Mouse (Mus musculus) MEL (cell line): ENCODE data around the gene Rnasek.

ENCODE experiments used
- CHD1 ChIP-seq: IDR thresholded peaks from 2 replicates; pipeline ENCODE4 v1.6.1; 2012; ENCODE audit warnings: low read depth, mild to moderate bottlenecking, inconsistent platforms, low read length, improper control_type of control experiment
- CTCF ChIP-seq, 3 experiments: IDR thresholded peaks in 2 of 3; conservative IDR thresholded peaks in 1 of 3; 2 replicates each; pipeline ENCODE4 v1.5.1; 2011 to 2012; ENCODE audit warnings: low read length in 3 of 3, low read depth in 2 of 3, mild to moderate bottlenecking in 2 of 3, improper control_type of control experiment in 1 of 3, inconsistent platforms in 1 of 3, mixed read lengths in 1 of 3, moderate library complexity in 1 of 3; ENCODE audit not compliant: control insufficient read depth in 1 of 3, insufficient read depth in 1 of 3, poor library complexity in 1 of 3, severe bottlenecking in 1 of 3
- E2F4 ChIP-seq: IDR thresholded peaks from 2 replicates; pipeline ENCODE4 v1.6.1; 2011; ENCODE audit warnings: low read depth, low read length, improper control_type of control experiment, borderline replicate concordance
- KAT2A ChIP-seq: conservative IDR thresholded peaks from 2 replicates; pipeline ENCODE4 v1.6.1; 2012; ENCODE audit warnings: low read depth, low read length, improper control_type of control experiment, inconsistent platforms
- MAX ChIP-seq: IDR thresholded peaks from 2 replicates; pipeline ENCODE4 v1.6.1; 2011; ENCODE audit warnings: low read length, improper control_type of control experiment
- NELFE ChIP-seq: IDR thresholded peaks from 2 replicates; pipeline ENCODE4 v1.6.1; 2011; ENCODE audit warnings: low read depth, low read length, improper control_type of control experiment
- NRF1 ChIP-seq: IDR thresholded peaks from 2 replicates; pipeline ENCODE4 v1.6.1; 2014; ENCODE audit warnings: low read depth, mild to moderate bottlenecking, inconsistent platforms, low read length, improper control_type of control experiment, moderate library complexity; ENCODE audit not compliant: poor library complexity, insufficient read depth, severe bottlenecking
- POLR2A ChIP-seq, 2 experiments: IDR thresholded peaks; 2 replicates each; pipeline ENCODE4 v1.6.1; 2011 to 2012; ENCODE audit warnings: low read length in 2 of 2, mild to moderate bottlenecking in 2 of 2, control low read depth in 1 of 2, improper control_type of control experiment in 1 of 2, low read depth in 1 of 2, moderate library complexity in 1 of 2; ENCODE audit not compliant: control insufficient read depth in 1 of 2, insufficient read depth in 1 of 2, poor library complexity in 1 of 2
- RAD21 ChIP-seq: IDR thresholded peaks from 2 replicates; pipeline ENCODE4 v1.6.1; 2011; ENCODE audit warnings: mild to moderate bottlenecking, low read depth, low read length, improper control_type of control experiment
- SIN3A ChIP-seq: IDR thresholded peaks from 2 replicates; pipeline ENCODE4 v1.6.1; 2012; ENCODE audit warnings: low read length, improper control_type of control experiment, inconsistent platforms
- SMC3 ChIP-seq: IDR thresholded peaks from 2 replicates; pipeline ENCODE4 v1.6.1; 2011; ENCODE audit warnings: low read depth, low read length, improper control_type of control experiment
- USF1 ChIP-seq: IDR thresholded peaks from 2 replicates; pipeline ENCODE4 v1.6.1; 2014; ENCODE audit warnings: low read depth, mild to moderate bottlenecking, inconsistent platforms, low read length, improper control_type of control experiment, moderate library complexity
- USF2 ChIP-seq, 2 experiments: IDR thresholded peaks; 2 replicates each; pipeline ENCODE4 v1.6.1; 2011 to 2012; ENCODE audit warnings: improper control_type of control experiment in 2 of 2, low read length in 2 of 2, borderline replicate concordance in 1 of 2, inconsistent platforms in 1 of 2, low read depth in 1 of 2, mild to moderate bottlenecking in 1 of 2; ENCODE audit not compliant: insufficient read depth in 1 of 2
- ZMIZ1 ChIP-seq: IDR thresholded peaks from 2 replicates; pipeline ENCODE4 v1.6.1; 2012; ENCODE audit warnings: low read depth, mild to moderate bottlenecking, inconsistent platforms, low read length, improper control_type of control experiment, moderate library complexity

- TF ChIP-seq CTCF (IDR thresholded peaks at IDR 0.05 in 2 of 3, conservative IDR thresholded peaks at IDR 0.05 in 1 of 3; ENCODE audit: control insufficient read depth in 1 of 3, insufficient read depth in 1 of 3, low read depth in 2 of 3, low read length in 3 of 3, poor library complexity in 1 of 3, severe bottlenecking in 1 of 3) (no peak), POLR2A (IDR thresholded peaks at IDR 0.05; ENCODE audit: control insufficient read depth in 1 of 2, insufficient read depth in 1 of 2, low read depth in 1 of 2, low read length in 2 of 2, poor library complexity in 1 of 2) (no peak), ZMIZ1 (no peak), SMC3 (no peak), NRF1 (no peak), NELFE (no peak), KAT2A (no peak), CHD1 (no peak), MAX (no peak), E2F4 (no peak), RAD21 (no peak), USF1 (no peak), USF2 (IDR thresholded peaks at IDR 0.05; ENCODE audit: borderline replicate concordance in 1 of 2, insufficient read depth in 1 of 2, low read depth in 1 of 2, low read length in 2 of 2) (no peak), SIN3A (no peak)
Measured at GRCm38 (mm10) chr11:70214856-70215209, 24.8 kb downstream of the Rnasek start.
